Mouse (Mus musculus) forebrain, embryonic 16.5 days (tissue): ENCODE measurements around the gene Galnt2. TPM values are rescaled to one million over a fixed set of nuclear protein-coding genes. Genes with fewer than 3 reads are reported as not detected.

ENCODE experiments used
- ATAC-seq: fragments of 200-750 bp; cut with Nextera tagmentation; 2 replicates; pipeline ENCODE4 v1.8.0; 2017; ENCODE audit warnings: mild to moderate bottlenecking, moderate library complexity
- H3K27ac ChIP-seq: fragments of 300-500 bp; sonication (generic); 2 replicates; pipeline ENCODE4 v1.5.1; 2014; ENCODE audit warnings: low read length, control low read depth
- H3K27me3 ChIP-seq: fragments of 300-500 bp; sonication (generic); replicated peaks from 2 replicates; pipeline ENCODE4 v1.6.1; 2014; ENCODE audit warnings: low read length; ENCODE audit not compliant: control insufficient read depth, insufficient read depth
- H3K36me3 ChIP-seq: fragments of 300-500 bp; sonication (generic); 2 replicates; pipeline ENCODE4 v1.6.1; 2014; ENCODE audit not compliant: control insufficient read depth, insufficient read depth
- H3K4me1 ChIP-seq: fragments of 300-500 bp; sonication (generic); replicated peaks from 2 replicates; pipeline ENCODE4 v1.6.1; 2014; ENCODE audit warnings: low read length; ENCODE audit not compliant: control insufficient read depth, insufficient read depth
- H3K4me2 ChIP-seq: fragments of 300-500 bp; sonication (generic); 2 replicates; pipeline ENCODE4 v1.6.1; 2014; ENCODE audit warnings: mild to moderate bottlenecking, low read length, control low read depth
- H3K4me3 ChIP-seq: fragments of 300-500 bp; sonication (generic); replicated peaks from 2 replicates; pipeline ENCODE4 v1.5.1; 2014; ENCODE audit warnings: mild to moderate bottlenecking, low read length, control low read depth
- H3K9ac ChIP-seq: fragments of 300-500 bp; sonication (generic); replicated peaks from 2 replicates; pipeline ENCODE4 v1.6.1; 2014; ENCODE audit warnings: low read depth, low read length, control low read depth
- H3K9me3 ChIP-seq: fragments of 300-500 bp; sonication (generic); 2 replicates; pipeline ENCODE4 v1.6.1; 2016; ENCODE audit warnings: low read length; ENCODE audit not compliant: control insufficient read depth
- WGBS: fragments of 180-500 bp; shearing (Covaris S2); extraction: QIAGEN DNeasy Blood & Tissue Kit; methylation state at CpG from one replicate; pipeline ENCODE4 v1.1.7; 2014; 5-methylcytosine and 5-hydroxymethylcytosine counted together
- polyA plus RNA-seq: library from polyadenylated mRNA; unstranded; fragments of >200 nt; fragmentation: Nextera tagmentation; extraction: Ambion mirVana; gene quantifications from 2 replicates; pipeline ENCODE4 v1.2.1, GENCODE M21; 2015

The Galnt2 gene
- polyA plus RNA-seq, 1 experiment from 2014 or later, result 47.8 TPM

DNA sequence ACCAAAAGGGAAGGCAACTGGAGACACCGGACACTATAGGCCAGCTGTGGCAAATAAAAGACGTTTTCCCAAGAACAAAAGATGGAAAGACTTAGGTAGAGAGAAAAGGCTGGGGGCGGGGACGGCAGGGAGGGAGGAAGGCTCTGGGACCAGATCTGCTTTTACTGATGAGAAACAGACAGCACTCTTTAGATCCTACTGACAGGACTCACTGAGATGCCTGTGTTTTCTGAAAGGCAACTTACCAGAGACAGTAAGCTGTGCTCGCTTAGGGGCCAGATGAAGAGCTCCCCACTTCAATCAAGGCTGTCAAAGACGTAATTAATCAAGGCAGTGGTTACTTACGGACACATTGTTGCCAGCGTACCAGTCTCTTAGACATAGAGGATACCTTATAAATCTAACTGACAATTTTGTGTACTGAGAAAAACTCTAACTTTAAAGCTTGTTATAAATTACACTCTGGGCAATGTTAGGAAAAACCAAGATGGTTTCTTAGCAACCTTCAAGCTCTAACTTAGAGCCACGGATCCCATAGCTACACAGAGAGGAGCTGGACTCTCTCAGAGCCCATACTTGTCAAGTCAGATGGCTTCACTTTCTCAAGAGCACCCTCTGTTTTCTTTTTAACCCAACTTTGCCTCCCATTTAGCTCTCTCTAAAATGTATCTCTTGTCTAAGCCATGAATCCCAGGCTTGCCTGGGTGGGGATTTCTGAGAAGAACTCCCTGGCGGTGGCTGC is 161.3 kb downstream of the Galnt2 start:
- H3K36me3 ChIP-seq, result no peaks in the 10 kb centered on the region
- H3K4me2 ChIP-seq, result no peak overlapping the region
- WGBS, result 59% methylated on average over 10 of the region's 10 CpGs
- no peaks in the 10 kb centered on the region for H3K27me3 ChIP-seq
- H3K4me3 ChIP-seq, result no peak overlapping the region
- peaks cover 3% of the 10 kb centered on the region for H3K4me1 ChIP-seq
- no peak overlapping the region; the same call in 1 of the 2 replicates for H3K27ac ChIP-seq
- H3K9ac ChIP-seq, result no peak overlapping the region
- no peak for ATAC-seq
- H3K9me3 ChIP-seq, result no peaks in the 10 kb centered on the region

DNA sequence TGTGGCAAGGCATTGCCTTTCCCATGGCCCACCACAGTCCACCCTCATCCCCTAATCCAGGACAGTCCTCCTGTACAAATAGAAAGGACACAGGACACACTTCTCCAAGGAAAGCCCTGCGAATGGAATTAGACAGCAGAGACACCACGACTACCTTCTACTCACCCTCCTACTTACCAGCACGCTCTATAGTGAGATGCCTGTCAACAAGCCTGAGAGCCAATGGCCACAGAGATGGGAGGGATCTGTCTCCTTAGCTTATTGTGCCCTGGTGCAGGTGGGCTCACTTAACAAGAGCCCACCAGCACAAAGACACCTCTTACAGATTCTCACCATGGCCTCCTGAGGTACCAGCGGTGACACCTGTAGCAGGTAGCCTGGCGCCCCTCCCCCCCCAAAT is 161.8 kb downstream of the Galnt2 start:
- H3K27ac ChIP-seq, result no peak overlapping the region
- no peaks in the 10 kb centered on the region for H3K27me3 ChIP-seq
- ATAC-seq, result no peak
- no peak overlapping the region for H3K4me2 ChIP-seq
- 87% methylated on average over 5 of the region's 5 CpGs for WGBS
- H3K4me3 ChIP-seq, result no peak overlapping the region
- H3K4me1 ChIP-seq, result peaks cover 4% of the 10 kb centered on the region
- no peak overlapping the region for H3K9ac ChIP-seq
- no peaks in the 10 kb centered on the region for H3K36me3 ChIP-seq
- no peaks in the 10 kb centered on the region for H3K9me3 ChIP-seq

DNA sequence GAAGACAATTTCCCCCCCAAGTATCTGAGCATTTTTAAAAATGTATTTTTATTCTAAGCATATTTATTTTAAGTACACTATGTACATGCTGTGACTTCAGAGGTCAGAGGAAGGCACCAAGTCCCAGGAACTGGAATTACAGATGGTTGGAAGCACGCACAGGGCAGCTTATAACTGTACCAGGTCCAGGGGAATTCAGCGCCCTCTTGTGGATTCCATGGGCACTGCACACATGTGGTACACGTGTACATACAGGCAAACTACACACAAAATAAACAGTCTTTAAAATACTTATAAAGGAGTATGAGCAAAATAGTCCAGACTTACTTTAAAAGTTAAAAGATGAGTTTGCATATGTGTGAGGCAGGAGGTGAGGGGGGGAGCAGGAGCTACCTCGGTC is 162.7 kb downstream of the Galnt2 start:
- H3K9ac ChIP-seq, result no peak overlapping the region
- no peaks in the 10 kb centered on the region for H3K36me3 ChIP-seq
- ATAC-seq, result no peak
- H3K4me2 ChIP-seq, result no peak overlapping the region
- WGBS, result 83% methylated on average over 4 of the region's 4 CpGs
- no peak overlapping the region for H3K4me3 ChIP-seq
- no peaks in the 10 kb centered on the region for H3K27me3 ChIP-seq
- no peak overlapping the region for H3K27ac ChIP-seq
- peaks cover 4% of the 10 kb centered on the region for H3K4me1 ChIP-seq
- H3K9me3 ChIP-seq, result no peaks in the 10 kb centered on the region

DNA sequence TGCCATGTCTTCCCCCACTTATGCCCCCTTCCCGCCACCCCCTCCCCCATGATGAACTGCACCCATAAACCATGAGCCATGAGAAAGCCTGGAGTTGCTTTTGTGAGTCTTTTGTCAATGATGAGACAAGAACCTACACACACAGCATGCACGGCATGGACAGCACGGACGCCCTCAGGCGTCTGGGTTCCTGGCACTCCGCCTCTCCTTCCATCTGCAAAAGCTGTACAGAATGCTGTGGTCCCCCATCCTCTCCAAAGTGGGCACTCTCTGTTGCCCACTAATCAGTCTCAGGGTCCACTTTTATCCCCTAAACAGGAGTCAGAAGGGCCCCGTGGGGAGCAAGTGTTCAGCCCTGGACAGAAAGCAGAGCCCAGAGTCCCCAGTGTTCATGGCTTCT is 163.8 kb downstream of the Galnt2 start:
- H3K9me3 ChIP-seq, result no peaks in the 10 kb centered on the region
- WGBS, result 82% methylated on average over 7 of the region's 7 CpGs
- no peak for ATAC-seq
- H3K36me3 ChIP-seq, result no peaks in the 10 kb centered on the region
- H3K4me1 ChIP-seq, result peaks cover 4% of the 10 kb centered on the region
- no peak overlapping the region for H3K4me2 ChIP-seq
- H3K9ac ChIP-seq, result no peak overlapping the region
- no peak overlapping the region for H3K27ac ChIP-seq
- no peaks in the 10 kb centered on the region for H3K27me3 ChIP-seq
- H3K4me3 ChIP-seq, result no peak overlapping the region

Other genes starting within 250 kb of the Galnt2 start
- gene Abcb10, start 248.3 kb upstream of the Galnt2 start, polyA plus RNA-seq, result 10.1 and 10.8 TPM in 2 replicates
- 27.1 and 30.0 TPM in 2 replicates for gene Taf5l, start 210.0 kb upstream of the Galnt2 start, polyA plus RNA-seq
- 4.3 and 4.6 TPM in 2 replicates for gene Urb2, start 209.9 kb upstream of the Galnt2 start, polyA plus RNA-seq
- gene Pgbd5, start 208.3 kb downstream of the Galnt2 start, polyA plus RNA-seq, result 8.4 and 10.7 TPM in 2 replicates